ENCODE assay signal across 8 mouse cellular contexts in the genomic region with DNA sequence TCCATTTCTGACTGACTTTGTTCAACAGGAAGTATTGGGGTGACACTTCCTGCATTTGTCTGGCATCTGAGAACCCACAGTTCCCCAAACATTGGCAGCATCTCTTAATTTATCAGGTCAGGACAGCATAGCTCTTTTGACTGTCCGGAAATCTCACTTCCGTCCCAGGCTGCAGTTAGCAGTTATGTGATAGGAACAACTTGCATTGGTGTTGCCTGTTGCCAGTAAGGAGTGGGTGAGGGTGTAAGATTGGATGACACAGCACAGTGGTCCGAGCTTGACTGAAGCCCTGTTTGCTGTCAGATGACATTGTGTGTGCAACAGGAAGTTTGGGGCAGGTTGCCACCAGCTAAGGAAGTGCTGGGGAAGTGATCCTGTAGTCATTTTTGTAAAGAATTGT. TPM values are rescaled to one million over a fixed set of nuclear protein-coding genes. Genes with fewer than 3 reads are reported as not detected.
DNase-seq lines count a peak whose midpoint lies in the region; ATAC-seq lines count a peak whose summit lies in the region.
"Had no signal": no experiment of that assay in that cellular context is flagged by ENCODE, and none has a peak within 500 bp of the region (broad histone marks: within the 10 kb centered on the region; RNA-seq: fewer than 3 reads in every experiment).

No protein-coding gene starts in this region.

- ATAC-seq in liver, embryonic 12.5 days: peak; percentile 57; the same call in 1 of the 2 replicates
- ATAC-seq in monocyte, adult 5-6 weeks (replicated peaks; ENCODE audit: insufficient number of reproducible peaks, low FRiP score, low TSS enrichment, poor library complexity, severe bottlenecking): peak; percentile 74
- no peak for ATAC-seq in frontal cortex, adult (ENCODE audit: low TSS enrichment)

- WGBS in liver, embryonic 12.5 days (ENCODE audit: insufficient replicate concordance): 22% methylated on average over 3 of the region's 3 CpGs

- no peak overlapping the region for H3K4me3 ChIP-seq in liver, embryonic 12.5 days

- H3K4me2 ChIP-seq in liver, embryonic 12.5 days: no peak overlapping the region

- H3K9me3 ChIP-seq in liver, embryonic 12.5 days (replicated peaks): no peaks in the 10 kb centered on the region

- H3K4me1 ChIP-seq in liver, embryonic 12.5 days: peaks cover 7% of the 10 kb centered on the region

- peak; percentile 73 to 74 for DNase-seq in B cell, adult 2 months
- peak; percentile 14 to 42 for DNase-seq in CD8-positive naive resting alpha-beta T cell, adult 2 months (ENCODE audit: low read depth in 2 of 2, low spot score in 2 of 2)
- no peak for DNase-seq in right cerebral cortex, postnatal 4 days
- DNase-seq in embryo, embryonic 10 days (ENCODE audit: low spot score): no peak
- DNase-seq: gastrocnemius, postnatal 14 days had no signal

- no peaks in the 10 kb centered on the region for H3K36me3 ChIP-seq in liver, embryonic 12.5 days

- H3K9ac ChIP-seq in liver, embryonic 12.5 days: no peak overlapping the region

- no peaks in the 10 kb centered on the region for H3K27me3 ChIP-seq in liver, embryonic 12.5 days (replicated peaks)

- no peak overlapping the region for H3K27ac ChIP-seq in liver, embryonic 12.5 days

RNA-seq across cellular contexts. Expression of gene Rubcnl, which starts 18.4 kb away (rescaled TPM):
- polyA plus RNA-seq in liver, embryonic 12.5 days (2016; fragmentation: Nextera tagmentation; extraction: Ambion mirVana): 0.19 and 0.22 TPM in 2 replicates
- total RNA-seq in monocyte, adult 5-6 weeks (2017): 33.3 to 38.2 TPM (median 36.0 TPM) in 3 replicates

Comparison
In these comparisons a context has a peak if more than half of its experiments do, and no peak if none do; other contexts are left out.
1. DNase-seq: peak in B cell, adult 2 months (2 of 2) and CD8-positive naive resting alpha-beta T cell, adult 2 months (2 of 2); none in right cerebral cortex, postnatal 4 days (single experiment) and embryo, embryonic 10 days (single experiment).